Mouse (Mus musculus) C2C12 (cell line): ENCODE measurements around the gene Tom1l2. TPM values are rescaled to one million over a fixed set of nuclear protein-coding genes. Genes with fewer than 3 reads are reported as not detected.

ENCODE experiments used
- H3K27me3 ChIP-seq: one replicate; pipeline ENCODE4 v1.6.1; 2011; ENCODE audit not compliant: control insufficient read depth, insufficient read depth, insufficient read length
- H3K36me3 ChIP-seq: one replicate; pipeline ENCODE4 v1.6.1; 2011; ENCODE audit not compliant: control insufficient read depth, insufficient read depth
- H3K4me3 ChIP-seq: one replicate; pipeline ENCODE4 v1.5.1; 2011; ENCODE audit warnings: mild to moderate bottlenecking, control low read depth; ENCODE audit not compliant: poor library complexity, insufficient read depth, severe bottlenecking
- H3K79me2 ChIP-seq: one replicate; pipeline ENCODE4 v1.6.1; 2011; ENCODE audit not compliant: control insufficient read depth, insufficient read depth
- H3K79me3 ChIP-seq: one replicate; pipeline ENCODE4 v1.6.1; 2011; ENCODE audit warnings: low read depth, control low read depth
- H3ac ChIP-seq: one replicate; pipeline ENCODE3; 2011; ENCODE audit warnings: low read depth; ENCODE audit not compliant: control insufficient read depth, insufficient read length
- CEBPB ChIP-seq: IDR thresholded peaks from one replicate; pipeline ENCODE4 v1.6.1; 2011; ENCODE audit warnings: low read depth, mild to moderate bottlenecking, control low read depth, moderate library complexity
- CTCF ChIP-seq: IDR thresholded peaks from one replicate; pipeline ENCODE4 v1.5.1; 2011; ENCODE audit not compliant: control insufficient read depth, insufficient read depth, insufficient read length
- FOSL1 ChIP-seq: IDR thresholded peaks from one replicate; pipeline ENCODE4 v1.8.0; 2011; ENCODE audit warnings: mild to moderate bottlenecking, low read length; ENCODE audit not compliant: poor library complexity, insufficient read depth, severe bottlenecking
- MAX ChIP-seq: IDR thresholded peaks from one replicate; pipeline ENCODE4 v1.6.1; 2011; ENCODE audit warnings: mild to moderate bottlenecking, control low read depth
- MYOD1 ChIP-seq: IDR thresholded peaks from one replicate; pipeline ENCODE4 v1.6.1; 2011; ENCODE audit warnings: low read depth; ENCODE audit not compliant: control insufficient read depth, insufficient read length
- MYOG ChIP-seq: IDR thresholded peaks from one replicate; pipeline ENCODE4 v1.6.1; 2011; ENCODE audit not compliant: control insufficient read depth, insufficient read length; ENCODE audit errors: extremely low read depth
- USF1 ChIP-seq: IDR thresholded peaks from one replicate; pipeline ENCODE4 v1.6.1; 2011; ENCODE audit warnings: low read depth, mild to moderate bottlenecking, control low read depth, moderate library complexity
- polyA plus RNA-seq: library from polyadenylated mRNA; unstranded; fragments of >200 nt; fragmentation: generic; extraction: Trizol; gene quantifications from one replicate; pipeline ENCODE4 v1.2.1, GENCODE M21; 2012; ENCODE audit warnings: missing spikeins

Tom1l2 gene
- polyA plus RNA-seq, 1 experiment = 17.1 TPM

DNA sequence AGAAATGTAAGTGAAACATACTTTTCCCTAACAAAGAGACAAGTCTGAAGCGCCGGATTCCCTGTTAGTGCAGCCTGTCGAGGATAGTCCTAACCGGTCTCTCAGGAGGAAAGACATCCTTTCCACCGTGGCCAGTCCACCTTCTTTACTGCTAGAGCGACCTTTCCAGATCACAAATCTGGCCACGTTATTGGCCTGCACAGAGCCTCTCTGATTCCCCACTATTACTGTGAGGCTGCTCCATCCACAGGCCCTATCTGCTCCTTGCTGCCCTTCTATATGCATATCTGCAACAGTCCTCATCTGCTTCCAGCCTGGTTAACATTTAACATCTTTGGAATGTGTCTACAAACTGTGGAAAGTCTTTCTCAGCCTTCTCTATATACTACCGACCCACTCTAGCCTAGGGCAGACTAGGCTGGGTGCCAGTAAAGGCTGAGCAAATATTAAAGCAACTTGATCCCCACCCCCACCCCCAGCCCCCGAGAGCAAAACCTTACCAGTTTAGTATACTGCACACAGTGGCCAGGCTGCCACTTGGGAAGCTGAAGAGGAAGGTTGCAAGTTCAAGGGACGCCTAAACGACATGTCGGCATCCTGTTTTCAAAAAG is 44.1 kb downstream of the Tom1l2 start:
- Histone ChIP-seq H3K79me3 (peaks cover 3% of the 10 kb centered on the region), H3K4me3 (no peak overlapping the region), H3K79me2 (no peaks in the 10 kb centered on the region), H3K27me3 (no peaks in the 10 kb centered on the region), H3K36me3 (no peaks in the 10 kb centered on the region), H3ac (no peak overlapping the region)
- TF ChIP-seq FOSL1 = no peak
- no peak for TF ChIP-seq MAX
- no peak for TF ChIP-seq CEBPB
- no peak for TF ChIP-seq MYOD1
- TF ChIP-seq MYOG = no peak
- TF ChIP-seq CTCF = no peak
- TF ChIP-seq USF1 = no peak

DNA sequence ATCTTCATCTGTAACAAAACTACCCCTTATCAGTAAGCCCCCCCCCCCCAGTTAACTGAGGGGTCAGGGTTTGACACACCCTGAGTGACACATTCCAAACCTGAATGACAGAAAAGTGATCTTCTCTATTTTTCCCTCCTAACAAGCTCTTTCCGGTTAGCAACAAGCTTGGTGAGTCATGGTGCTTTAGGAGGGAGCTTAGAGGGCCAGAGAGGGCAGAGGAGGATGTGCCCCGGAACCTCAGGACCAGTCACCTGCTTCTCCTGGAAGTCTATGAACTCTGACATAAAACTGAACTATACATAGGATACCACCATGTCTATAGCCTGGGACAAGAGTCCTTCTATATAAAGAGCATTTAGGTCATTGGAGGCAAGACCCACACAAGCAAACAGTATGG is 44.6 kb downstream of the Tom1l2 start:
- TF ChIP-seq MAX = no peak
- no peak for TF ChIP-seq USF1
- TF ChIP-seq CEBPB = no peak
- TF ChIP-seq CTCF = no peak
- no peak for TF ChIP-seq MYOG
- TF ChIP-seq FOSL1 = no peak
- TF ChIP-seq MYOD1 = no peak
- Histone ChIP-seq H3K36me3 (no peaks in the 10 kb centered on the region), H3K27me3 (no peaks in the 10 kb centered on the region), H3K79me2 (no peaks in the 10 kb centered on the region), H3ac (no peak overlapping the region), H3K4me3 (no peak overlapping the region), H3K79me3 (peaks cover 3% of the 10 kb centered on the region)

DNA sequence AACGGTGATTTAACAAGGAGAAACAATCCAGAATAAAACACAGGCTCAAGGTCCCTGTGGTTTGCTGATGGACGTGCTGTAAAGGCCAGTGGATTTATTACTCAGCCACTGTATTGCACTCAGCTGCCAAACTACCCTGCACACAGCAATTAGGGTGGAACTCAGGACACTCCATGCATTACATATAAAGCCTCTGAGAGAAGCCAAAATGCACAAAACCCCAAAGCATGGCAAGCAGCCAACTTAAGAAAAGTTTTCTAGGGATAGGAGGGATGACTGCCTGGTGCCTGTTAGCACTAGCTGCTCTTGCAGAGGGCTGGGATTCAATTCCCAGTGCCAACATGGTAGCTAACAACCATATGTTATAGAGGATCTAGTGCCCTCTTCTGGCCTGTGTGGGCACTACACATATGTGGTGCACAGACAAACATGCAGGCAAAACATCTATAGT is 45.3 kb downstream of the Tom1l2 start:
- Histone ChIP-seq H3K79me2 (no peaks in the 10 kb centered on the region), H3K4me3 (no peak overlapping the region), H3K36me3 (no peaks in the 10 kb centered on the region), H3K79me3 (peaks cover 3% of the 10 kb centered on the region), H3ac (no peak overlapping the region), H3K27me3 (no peaks in the 10 kb centered on the region)
- no peak for TF ChIP-seq USF1
- no peak for TF ChIP-seq MYOG

DNA sequence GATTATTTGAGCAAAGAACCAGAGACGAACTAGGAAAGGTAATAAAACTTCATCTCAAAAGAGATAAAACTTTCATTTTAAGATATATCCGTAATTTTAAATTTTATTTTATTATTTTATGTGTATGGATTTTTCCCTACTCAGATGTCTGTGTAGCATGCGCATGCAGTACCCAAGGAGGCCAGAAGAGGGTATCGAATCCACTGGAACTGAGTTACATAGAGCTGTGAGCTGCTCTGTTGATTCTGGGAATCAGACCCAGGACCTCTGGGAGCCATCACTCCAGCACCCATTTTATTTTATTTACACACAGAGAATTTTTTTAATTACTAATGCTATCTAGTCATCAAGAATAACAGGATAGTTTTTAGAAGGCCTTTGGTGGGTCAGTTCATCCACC is 45.9 kb downstream of the Tom1l2 start:
- Histone ChIP-seq H3ac (no peak overlapping the region), H3K27me3 (no peaks in the 10 kb centered on the region), H3K79me2 (no peaks in the 10 kb centered on the region), H3K79me3 (peaks cover 3% of the 10 kb centered on the region), H3K4me3 (no peak overlapping the region), H3K36me3 (no peaks in the 10 kb centered on the region)
- TF ChIP-seq CTCF = no peak
- no peak for TF ChIP-seq USF1
- TF ChIP-seq FOSL1 = no peak
- TF ChIP-seq MAX = no peak
- no peak for TF ChIP-seq MYOD1
- no peak for TF ChIP-seq MYOG
- TF ChIP-seq CEBPB = no peak

DNA sequence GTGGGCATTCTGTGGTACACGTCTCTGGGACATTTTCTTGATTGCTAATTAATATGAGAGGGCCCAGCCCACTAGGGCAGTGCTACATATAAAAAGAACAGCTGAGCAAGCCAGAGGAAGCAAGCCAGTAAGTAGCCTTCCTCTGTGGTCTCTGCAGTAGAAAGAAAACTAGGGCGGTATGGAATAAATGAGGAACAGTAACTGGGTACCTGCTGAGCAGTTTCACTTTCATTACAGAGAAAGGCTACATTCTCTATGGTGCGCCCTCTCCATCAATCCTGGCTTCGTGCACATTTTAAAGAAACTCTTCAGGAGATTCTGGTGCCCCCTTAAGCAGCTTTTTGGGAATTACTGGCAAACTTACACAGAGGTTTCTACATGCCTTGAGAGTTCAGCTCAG is 47.1 kb downstream of the Tom1l2 start:
- TF ChIP-seq FOSL1 (no peak), USF1 (no peak), MYOG (no peak), CTCF (no peak), MAX (no peak), MYOD1 (no peak), CEBPB (no peak)
- Histone ChIP-seq H3K79me3 (peaks cover 3% of the 10 kb centered on the region), H3K36me3 (no peaks in the 10 kb centered on the region), H3K79me2 (no peaks in the 10 kb centered on the region), H3K4me3 (no peak overlapping the region), H3ac (no peak overlapping the region), H3K27me3 (no peaks in the 10 kb centered on the region)

DNA sequence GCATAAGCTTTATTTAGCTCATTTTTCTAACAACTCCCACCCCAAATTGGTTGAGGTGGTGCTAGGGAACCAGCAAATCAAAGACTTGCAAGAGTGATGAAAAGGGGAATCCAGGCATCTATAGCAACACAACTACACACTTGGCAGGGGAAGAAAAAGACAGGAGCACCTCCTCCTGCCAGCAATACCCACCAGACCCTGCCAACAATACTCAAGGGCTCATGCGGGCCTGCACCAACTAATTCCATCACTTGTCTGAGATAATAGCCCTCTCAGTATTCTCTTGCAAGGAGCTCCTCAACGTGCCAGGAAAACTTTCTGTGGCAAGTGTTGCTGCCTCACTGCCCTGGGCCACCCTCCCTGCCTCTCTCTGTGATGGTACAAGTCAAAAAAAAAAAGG is 49.2 kb downstream of the Tom1l2 start:
- no peaks in the 10 kb centered on the region for H3K36me3 ChIP-seq
- TF ChIP-seq MAX = no peak
- no peak for TF ChIP-seq USF1
- TF ChIP-seq MYOD1 = no peak
- no peak for TF ChIP-seq CEBPB
- TF ChIP-seq MYOG = no peak
- TF ChIP-seq FOSL1 = no peak
- no peak for TF ChIP-seq CTCF

More for the DNA sequence above, 49.2 kb downstream of the Tom1l2 start:
- Histone ChIP-seq H3K27me3 (no peaks in the 10 kb centered on the region), H3K4me3 (no peak overlapping the region), H3K79me2 (no peaks in the 10 kb centered on the region), H3K79me3 (peaks cover 3% of the 10 kb centered on the region), H3ac (no peak overlapping the region)
